Mouse (Mus musculus): ENCODE measurements around the gene Rtn4rl2. TPM values are rescaled to one million over a fixed set of nuclear protein-coding genes. Genes with fewer than 3 reads are reported as not detected.

The Rtn4rl2 gene
- total RNA-seq, 2 experiments from 2014 or later, result 85.9 to 88.8 TPM

DNA sequence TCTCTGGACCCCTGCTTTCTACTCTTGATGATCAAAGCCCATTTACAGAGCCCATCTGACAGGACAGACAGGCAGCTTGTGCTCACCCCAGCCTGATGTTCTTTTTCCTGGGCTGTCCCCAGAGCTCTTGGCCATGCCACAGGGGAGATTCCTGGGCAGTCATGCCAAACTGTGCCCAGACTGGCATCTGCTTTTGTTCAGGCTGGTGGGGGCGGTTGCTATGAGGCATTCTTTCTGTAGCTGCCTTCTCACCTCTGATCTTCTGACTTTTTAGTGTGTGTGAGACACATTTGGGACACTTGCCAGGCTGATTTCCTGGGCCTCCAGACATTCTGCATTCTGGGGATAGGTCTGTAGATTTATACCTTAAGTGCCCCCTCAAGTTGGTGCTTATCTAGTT lies 28.0 kb downstream of the Rtn4rl2 start:
- Histone ChIP-seq H3K27ac (no peak overlapping the region), H3K4me3 (no peak overlapping the region)
- TF ChIP-seq CTCF (conservative IDR thresholded peaks at IDR 0.05), result no peak
- no peak for DNase-seq (ENCODE audit: low spot score in 2 of 2)

- Histone ChIP-seq H3K4me3 (no peak overlapping the region), H3K27ac (no peak overlapping the region)
- peak; percentile 77 for TF ChIP-seq CTCF (conservative IDR thresholded peaks at IDR 0.05)
- DNase-seq (ENCODE audit: low spot score in 2 of 2), result peak; percentile 61 to 63
Observed at GRCm38 (mm10) chr2:84855732-84856131, 30.8 kb downstream of the Rtn4rl2 start.

DNA sequence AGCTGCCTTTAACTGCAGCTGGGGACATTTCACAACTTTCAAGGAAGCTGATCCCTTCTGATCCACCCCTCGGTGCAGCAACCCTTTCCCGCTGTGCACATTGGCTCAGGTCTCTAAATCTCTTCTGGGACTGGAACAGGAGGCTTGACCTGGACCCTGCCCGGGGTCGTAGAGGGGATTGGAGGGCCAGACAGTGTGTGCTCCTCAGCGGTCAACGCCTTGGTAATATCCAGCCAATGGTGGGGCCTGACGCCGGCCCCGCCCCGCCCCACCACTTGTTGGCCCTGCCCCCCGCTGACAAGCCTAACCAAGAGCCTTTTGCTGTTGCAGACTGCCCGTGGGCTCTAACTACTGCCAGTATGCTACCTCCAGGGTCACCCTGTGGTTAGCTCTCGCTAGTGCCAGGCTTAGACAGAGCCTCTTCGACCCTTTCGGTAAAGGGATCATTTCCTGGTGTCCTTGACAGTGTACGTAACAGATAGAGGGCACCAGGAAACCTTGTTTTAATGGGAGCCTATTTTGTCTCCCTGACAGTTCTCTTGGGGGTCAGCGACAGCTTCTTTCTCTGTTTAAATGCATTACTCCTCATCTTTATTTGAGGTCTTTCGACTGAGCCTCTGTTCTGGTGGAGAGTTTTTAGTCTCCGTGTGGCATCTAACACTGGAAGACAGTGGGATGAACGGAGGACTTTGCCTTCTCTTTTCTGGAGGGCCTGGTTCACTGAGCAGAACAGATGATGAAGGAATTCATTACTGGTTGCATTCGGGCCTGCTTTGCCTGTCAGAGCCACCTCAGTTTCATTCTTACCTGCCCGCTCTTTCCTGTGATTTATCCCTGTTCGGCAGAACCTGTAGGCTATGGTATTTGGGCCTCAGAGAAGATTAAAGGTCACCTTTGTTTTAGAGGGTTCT lies 35.1 kb downstream of the Rtn4rl2 start:
- no peak for DNase-seq (ENCODE audit: low spot score in 2 of 2)

GRCm38 (mm10) chr2:84850407-84851129 lies 35.9 kb downstream of the Rtn4rl2 start:
- no peak overlapping the region for H3K27ac ChIP-seq
- no peak overlapping the region for H3K4me3 ChIP-seq
- no peak for TF ChIP-seq CTCF (conservative IDR thresholded peaks at IDR 0.05)
- DNase-seq (ENCODE audit: low spot score in 2 of 2), result no peak

More for the DNA sequence above, 35.1 kb downstream of the Rtn4rl2 start:
- H3K27ac ChIP-seq, result no peak overlapping the region
- H3K4me3 ChIP-seq, result no peak overlapping the region; the same call in 1 of the 2 replicates
- TF ChIP-seq CTCF (conservative IDR thresholded peaks at IDR 0.05), result no peak

DNA sequence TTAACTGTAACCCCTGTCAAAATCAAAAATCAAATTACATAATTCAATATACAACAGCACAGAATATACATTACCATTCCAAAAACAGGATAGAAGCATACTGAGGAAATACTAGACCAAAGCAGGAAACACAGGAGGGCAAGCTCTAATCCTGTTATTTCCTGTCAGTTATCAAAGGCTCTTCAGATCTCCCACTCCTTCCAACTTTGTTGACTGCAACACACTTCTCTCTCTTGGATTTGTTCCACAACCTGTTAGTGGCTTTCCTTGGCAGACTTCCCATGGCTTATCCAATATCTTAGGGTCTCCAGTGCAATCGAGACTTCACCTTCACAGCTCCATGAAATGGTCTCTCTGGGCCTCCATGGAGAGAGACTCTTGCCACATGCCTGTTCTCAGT lies 41.3 kb downstream of the Rtn4rl2 start:
- no peak for TF ChIP-seq CTCF (conservative IDR thresholded peaks at IDR 0.05)
- H3K27ac ChIP-seq, result no peak overlapping the region
- no peak for DNase-seq (ENCODE audit: low spot score in 2 of 2)
- H3K4me3 ChIP-seq, result no peak overlapping the region

DNA sequence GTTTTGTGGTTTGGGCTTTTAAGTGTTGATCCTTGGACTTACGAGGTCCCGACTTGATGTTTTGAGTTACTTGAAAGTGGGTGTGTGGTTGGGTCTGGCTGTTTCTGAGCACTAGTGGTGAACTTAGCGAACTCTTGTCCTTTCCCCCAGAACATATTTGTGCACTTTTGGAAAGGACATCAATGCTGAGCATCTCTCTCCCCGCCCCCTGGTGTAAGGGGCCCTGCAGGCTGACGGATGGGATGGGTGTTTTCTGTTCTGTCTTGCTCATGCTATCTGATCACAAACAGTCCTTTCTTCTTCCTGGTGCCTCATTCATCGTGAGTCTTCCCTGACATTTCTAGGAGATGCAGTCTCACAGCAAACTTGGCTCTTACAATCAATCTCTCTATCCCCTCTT lies 42.9 kb downstream of the Rtn4rl2 start:
- no peak for TF ChIP-seq CTCF (conservative IDR thresholded peaks at IDR 0.05)
- H3K4me3 ChIP-seq, result no peak overlapping the region
- no peak overlapping the region for H3K27ac ChIP-seq
- DNase-seq (ENCODE audit: low spot score in 2 of 2), result no peak

- H3K4me3 ChIP-seq, result no peak overlapping the region
- no peak for DNase-seq (ENCODE audit: low spot score in 2 of 2)
- H3K27ac ChIP-seq, result no peak overlapping the region
- TF ChIP-seq CTCF (conservative IDR thresholded peaks at IDR 0.05), result no peak
Observed at GRCm38 (mm10) chr2:84841905-84842304, 44.6 kb downstream of the Rtn4rl2 start.

DNA sequence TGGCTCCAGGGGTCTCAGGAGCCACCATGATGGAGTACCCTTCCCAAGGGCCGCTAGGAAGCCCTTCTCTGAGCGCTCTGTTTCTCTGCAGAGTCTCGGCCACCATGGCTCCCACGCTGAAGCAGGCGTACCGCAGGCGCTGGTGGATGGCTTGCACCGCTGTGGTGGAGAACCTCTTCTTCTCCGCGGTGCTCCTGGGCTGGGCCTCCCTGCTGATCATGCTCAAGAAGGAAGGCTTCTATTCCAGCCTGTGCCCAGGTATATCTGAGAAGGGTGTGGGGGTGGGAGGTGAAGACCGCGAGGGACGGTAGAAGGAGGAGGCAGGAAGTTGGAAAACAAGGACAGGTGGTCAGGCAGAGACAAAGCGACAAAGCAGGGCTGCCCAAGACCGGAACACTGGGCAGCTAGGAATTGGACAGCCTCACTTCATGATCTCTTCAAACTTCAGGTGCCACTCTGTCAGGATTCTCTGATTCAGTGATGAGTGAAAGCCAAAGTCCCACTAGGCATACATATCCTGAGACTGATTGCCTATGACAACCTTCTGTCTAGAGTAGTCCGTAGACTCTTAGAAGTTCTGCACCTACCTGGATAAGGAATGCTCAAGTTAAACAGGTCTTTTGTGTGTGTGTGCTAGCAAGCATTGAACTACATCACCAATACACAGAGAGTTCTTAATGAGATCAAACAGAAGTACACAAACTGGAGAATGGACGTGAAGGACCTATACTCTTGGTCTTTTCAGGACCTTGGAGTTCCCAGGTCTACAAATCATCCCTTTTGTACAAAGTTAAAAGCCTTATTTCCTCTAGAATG lies 45.6 kb downstream of the Rtn4rl2 start:
- Histone ChIP-seq H3K4me3 (peak overlapping the region; percentile 60), H3K27ac (no peak overlapping the region)

DNA sequence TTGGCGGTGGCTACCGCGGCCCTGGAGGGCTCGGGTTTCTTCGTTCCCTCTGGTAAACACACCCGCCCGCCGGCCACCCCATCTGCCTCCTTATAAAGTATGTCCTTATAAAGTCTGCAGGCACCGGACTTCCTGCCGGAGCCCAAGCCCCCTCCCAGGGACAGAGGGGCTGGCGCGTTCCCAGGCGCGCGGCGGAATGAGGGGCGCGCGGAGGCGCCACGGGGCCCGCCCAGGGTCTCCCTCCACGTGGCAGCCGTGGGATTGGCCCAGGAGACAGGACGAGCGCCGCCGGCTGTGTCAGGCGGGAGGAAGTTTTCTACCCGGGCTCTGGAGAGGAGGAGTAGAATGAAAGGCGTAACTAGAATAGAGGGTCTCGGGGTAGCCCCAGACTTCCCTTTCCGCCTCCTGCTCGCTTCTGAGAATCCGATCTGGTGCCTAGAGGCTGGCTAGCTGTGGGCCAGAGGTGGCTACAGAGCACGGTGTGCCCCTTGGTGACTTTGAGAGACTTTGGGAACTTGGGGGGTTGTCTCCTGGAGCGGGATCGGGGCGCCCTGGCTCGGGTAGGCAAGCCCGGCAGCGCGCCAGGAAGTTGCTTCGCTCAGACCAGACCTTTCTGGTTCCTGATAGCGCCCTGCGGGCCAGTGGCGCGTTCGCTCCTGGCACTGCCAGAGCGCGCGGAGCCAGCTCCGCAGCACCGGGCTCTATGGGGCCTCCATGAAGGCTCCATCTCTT lies 46.3 kb downstream of the Rtn4rl2 start:
- DNase-seq (ENCODE audit: low spot score in 2 of 2), result no peak
- TF ChIP-seq CTCF (conservative IDR thresholded peaks at IDR 0.05), result no peak
- H3K4me3 ChIP-seq, result peak overlapping the region; percentile 60
- no peak overlapping the region for H3K27ac ChIP-seq

More for the DNA sequence above, 45.6 kb downstream of the Rtn4rl2 start:
- no peak for DNase-seq (ENCODE audit: low spot score in 2 of 2)
- TF ChIP-seq CTCF (conservative IDR thresholded peaks at IDR 0.05), result no peak

- no peak for DNase-seq (ENCODE audit: low spot score in 2 of 2)
- Histone ChIP-seq H3K27ac (no peak overlapping the region), H3K4me3 (peak overlapping the region; percentile 60)
- TF ChIP-seq CTCF (conservative IDR thresholded peaks at IDR 0.05), result no peak
Observed at GRCm38 (mm10) chr2:84838993-84839980, 47.2 kb downstream of the Rtn4rl2 start.

GRCm38 (mm10) chr2:84838593-84838949 lies 47.9 kb downstream of the Rtn4rl2 start, which contains the start of gene Slc43a1:
Slc43a1 (plus strand) TSS chr2:84838850.
- no peak within 1 kb of the TSS for H3K27ac ChIP-seq

More at GRCm38 (mm10) chr2:84838593-84838949, 47.9 kb downstream of the Rtn4rl2 start, which contains the start of gene Slc43a1:
- no peak for DNase-seq (ENCODE audit: low spot score in 2 of 2)
- no peak for TF ChIP-seq CTCF (conservative IDR thresholded peaks at IDR 0.05)
- peak within 1 kb of the TSS; percentile 60 for H3K4me3 ChIP-seq

All from layer of hippocampus, adult 2 months (tissue).